Mouse (Mus musculus): Measurements from ENCODE around the gene Mindy4. TPM values are rescaled to one million over a fixed set of nuclear protein-coding genes. Genes with fewer than 3 reads are reported as not detected.
A peak's percentile ranks its signal among the peaks of the same experiment; 100 is the strongest.

Gene Mindy4
- polyA plus RNA-seq, 1 experiment from 2014 or later: 18.6 TPM

GRCm38 (mm10) chr6:55278520-55278919 lies 75.3 kb downstream of the Mindy4 start:
- no peak overlapping the region for H3K27ac ChIP-seq (ENCODE audit: low read length)
- H3K4me1 ChIP-seq (replicated peaks; ENCODE audit: control insufficient read depth, insufficient read depth, low read length): 0 out of 2 replicates have a peak, but pooled peaks cover 6% of the 10 kb centered on the region
- WGBS: 74% methylated on average over 4 of the region's 4 CpGs
- no peaks in the 10 kb centered on the region for H3K9me3 ChIP-seq (ENCODE audit: control insufficient read depth, low read length)
- no peak for ATAC-seq (ENCODE audit: low read depth)
- H3K9ac ChIP-seq (ENCODE audit: low read length): no peak overlapping the region
- no peak overlapping the region for H3K4me2 ChIP-seq (ENCODE audit: low read depth, low read length)
- H3K4me3 ChIP-seq (ENCODE audit: low read length): no peak overlapping the region
- no peaks in the 10 kb centered on the region for H3K27me3 ChIP-seq (ENCODE audit: control insufficient read depth, insufficient read depth, low read depth, low read length)
- peaks cover 2% of the 10 kb centered on the region; the same call in 1 of the 2 replicates for H3K36me3 ChIP-seq (ENCODE audit: control insufficient read depth, insufficient read depth, low read length)

GRCm38 (mm10) chr6:55280979-55281378 lies 77.8 kb downstream of the Mindy4 start:
- no peaks in the 10 kb centered on the region for H3K4me1 ChIP-seq (replicated peaks; ENCODE audit: control insufficient read depth, insufficient read depth, low read length)
- no peak overlapping the region for H3K27ac ChIP-seq (ENCODE audit: low read length)
- H3K9me3 ChIP-seq (ENCODE audit: control insufficient read depth, low read length): no peaks in the 10 kb centered on the region
- H3K27me3 ChIP-seq (ENCODE audit: control insufficient read depth, insufficient read depth, low read depth, low read length): no peaks in the 10 kb centered on the region
- WGBS: 80% methylated on average over 8 of the region's 8 CpGs
- no peak overlapping the region for H3K4me3 ChIP-seq (ENCODE audit: low read length)
- peaks cover 2% of the 10 kb centered on the region; the same call in 1 of the 2 replicates for H3K36me3 ChIP-seq (ENCODE audit: control insufficient read depth, insufficient read depth, low read length)
- H3K4me2 ChIP-seq (ENCODE audit: low read depth, low read length): no peak overlapping the region
- no peak for ATAC-seq (ENCODE audit: low read depth)
- no peak overlapping the region for H3K9ac ChIP-seq (ENCODE audit: low read length)

GRCm38 (mm10) chr6:55281687-55282086 lies 78.5 kb downstream of the Mindy4 start:
- Histone ChIP-seq H3K9ac (ENCODE audit: low read length) (no peak overlapping the region), H3K4me2 (ENCODE audit: low read depth, low read length) (no peak overlapping the region), H3K27ac (ENCODE audit: low read length) (no peak overlapping the region), H3K9me3 (ENCODE audit: control insufficient read depth, low read length) (no peaks in the 10 kb centered on the region), H3K4me3 (ENCODE audit: low read length) (no peak overlapping the region), H3K36me3 (ENCODE audit: control insufficient read depth, insufficient read depth, low read length) (peaks cover 2% of the 10 kb centered on the region; the same call in 1 of the 2 replicates), H3K27me3 (ENCODE audit: control insufficient read depth, insufficient read depth, low read depth, low read length) (no peaks in the 10 kb centered on the region), H3K4me1 (replicated peaks; ENCODE audit: control insufficient read depth, insufficient read depth, low read length) (no peaks in the 10 kb centered on the region)
- no peak for ATAC-seq (ENCODE audit: low read depth)
- 86% methylated on average over 7 of the region's 7 CpGs for WGBS

DNA sequence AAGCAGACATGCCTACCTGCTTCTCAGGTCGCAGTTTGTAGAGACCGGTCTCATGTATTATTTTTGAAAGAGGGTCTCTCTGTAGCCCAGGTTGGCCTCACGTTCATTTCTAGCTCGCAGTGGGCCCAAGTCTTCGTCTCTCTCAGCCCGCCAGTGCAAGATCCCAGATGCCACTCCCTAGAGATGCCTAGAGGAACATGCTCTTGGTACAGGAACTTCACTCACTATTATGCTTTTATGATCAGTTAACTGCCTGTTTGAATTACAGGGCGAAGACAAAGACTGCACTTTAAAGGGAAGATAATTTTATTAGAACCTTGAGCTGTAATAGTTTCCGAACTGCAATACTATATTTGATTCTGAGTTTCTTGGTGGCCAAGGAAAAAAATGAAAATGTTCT lies 79.2 kb downstream of the Mindy4 start:
- Histone ChIP-seq H3K4me1 (replicated peaks; ENCODE audit: control insufficient read depth, insufficient read depth, low read length) (no peaks in the 10 kb centered on the region), H3K4me2 (ENCODE audit: low read depth, low read length) (no peak overlapping the region), H3K27me3 (ENCODE audit: control insufficient read depth, insufficient read depth, low read depth, low read length) (no peaks in the 10 kb centered on the region), H3K36me3 (ENCODE audit: control insufficient read depth, insufficient read depth, low read length) (peaks cover 2% of the 10 kb centered on the region; the same call in 1 of the 2 replicates), H3K9ac (ENCODE audit: low read length) (no peak overlapping the region), H3K9me3 (ENCODE audit: control insufficient read depth, low read length) (no peaks in the 10 kb centered on the region), H3K27ac (ENCODE audit: low read length) (no peak overlapping the region), H3K4me3 (ENCODE audit: low read length) (no peak overlapping the region)
- WGBS: 95% methylated on average over 8 of the region's 8 CpGs
- no peak for ATAC-seq (ENCODE audit: low read depth)

GRCm38 (mm10) chr6:55285218-55285617 lies 82.0 kb downstream of the Mindy4 start:
- H3K4me3 ChIP-seq (ENCODE audit: low read length): no peak overlapping the region
- 64% methylated on average over 5 of the region's 5 CpGs for WGBS
- H3K9me3 ChIP-seq (ENCODE audit: control insufficient read depth, low read length): no peaks in the 10 kb centered on the region
- ATAC-seq (ENCODE audit: low read depth): no peak
- H3K4me1 ChIP-seq (replicated peaks; ENCODE audit: control insufficient read depth, insufficient read depth, low read length): no peaks in the 10 kb centered on the region
- no peaks in the 10 kb centered on the region for H3K27me3 ChIP-seq (ENCODE audit: control insufficient read depth, insufficient read depth, low read depth, low read length)
- peaks cover 2% of the 10 kb centered on the region; the same call in 1 of the 2 replicates for H3K36me3 ChIP-seq (ENCODE audit: control insufficient read depth, insufficient read depth, low read length)
- H3K27ac ChIP-seq (ENCODE audit: low read length): no peak overlapping the region
- no peak overlapping the region for H3K4me2 ChIP-seq (ENCODE audit: low read depth, low read length)
- no peak overlapping the region for H3K9ac ChIP-seq (ENCODE audit: low read length)

- Histone ChIP-seq H3K36me3 (ENCODE audit: control insufficient read depth, insufficient read depth, low read length) (no peaks in the 10 kb centered on the region), H3K4me2 (ENCODE audit: low read depth, low read length) (no peak overlapping the region), H3K27ac (ENCODE audit: low read length) (no peak overlapping the region), H3K4me3 (ENCODE audit: low read length) (no peak overlapping the region), H3K9ac (ENCODE audit: low read length) (no peak overlapping the region), H3K9me3 (ENCODE audit: control insufficient read depth, low read length) (no peaks in the 10 kb centered on the region), H3K27me3 (ENCODE audit: control insufficient read depth, insufficient read depth, low read depth, low read length) (no peaks in the 10 kb centered on the region), H3K4me1 (replicated peaks; ENCODE audit: control insufficient read depth, insufficient read depth, low read length) (no peaks in the 10 kb centered on the region)
- 73% methylated on average over 5 of the region's 5 CpGs for whole genome bisulfite sequencing
- ATAC-seq (ENCODE audit: low read depth): no peak
Measured at GRCm38 (mm10) chr6:55288007-55288602, 84.9 kb downstream of the Mindy4 start.

- Histone ChIP-seq H3K27me3 (ENCODE audit: control insufficient read depth, insufficient read depth, low read depth, low read length) (no peaks in the 10 kb centered on the region), H3K9me3 (ENCODE audit: control insufficient read depth, low read length) (no peaks in the 10 kb centered on the region), H3K4me1 (replicated peaks; ENCODE audit: control insufficient read depth, insufficient read depth, low read length) (no peaks in the 10 kb centered on the region), H3K36me3 (ENCODE audit: control insufficient read depth, insufficient read depth, low read length) (no peaks in the 10 kb centered on the region), H3K4me3 (ENCODE audit: low read length) (no peak overlapping the region), H3K9ac (ENCODE audit: low read length) (no peak overlapping the region), H3K27ac (ENCODE audit: low read length) (peak overlapping the region; percentile 45), H3K4me2 (ENCODE audit: low read depth, low read length) (no peak overlapping the region)
- ATAC-seq (ENCODE audit: low read depth): peak; percentile 74
- WGBS: 53% methylated on average over 19 of the region's 19 CpGs
Measured at GRCm38 (mm10) chr6:55294549-55295131, 91.5 kb downstream of the Mindy4 start.

DNA sequence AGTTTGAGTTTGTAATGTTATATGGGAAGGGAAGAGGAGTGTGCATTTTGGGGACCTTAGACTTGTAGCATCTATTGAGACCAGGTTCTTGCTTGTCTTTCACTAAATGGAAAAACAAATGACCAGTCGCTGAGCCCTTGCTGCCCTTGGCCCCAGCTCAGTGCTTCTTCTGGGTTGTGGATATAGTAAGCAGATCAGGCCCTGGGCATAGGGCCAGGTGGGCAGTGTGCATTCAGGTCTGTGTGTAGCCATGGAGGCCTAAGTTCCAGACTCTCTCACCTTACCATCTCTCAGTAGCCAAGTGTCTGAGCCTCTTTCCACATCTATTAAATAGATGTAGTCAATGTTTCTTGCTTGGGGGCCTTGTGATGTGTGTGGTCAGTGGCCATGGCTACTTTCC lies 92.1 kb downstream of the Mindy4 start:
- H3K27ac ChIP-seq (ENCODE audit: low read length): no peak overlapping the region
- 75% methylated on average over 1 of the region's 1 CpGs for WGBS
- no peak overlapping the region for H3K9ac ChIP-seq (ENCODE audit: low read length)
- no peak overlapping the region for H3K4me3 ChIP-seq (ENCODE audit: low read length)
- no peaks in the 10 kb centered on the region for H3K9me3 ChIP-seq (ENCODE audit: control insufficient read depth, low read length)
- no peaks in the 10 kb centered on the region for H3K36me3 ChIP-seq (ENCODE audit: control insufficient read depth, insufficient read depth, low read length)
- no peaks in the 10 kb centered on the region for H3K4me1 ChIP-seq (replicated peaks; ENCODE audit: control insufficient read depth, insufficient read depth, low read length)
- no peak for ATAC-seq (ENCODE audit: low read depth)
- H3K27me3 ChIP-seq (ENCODE audit: control insufficient read depth, insufficient read depth, low read depth, low read length): no peaks in the 10 kb centered on the region
- H3K4me2 ChIP-seq (ENCODE audit: low read depth, low read length): no peak overlapping the region

- Histone ChIP-seq H3K4me1 (replicated peaks; ENCODE audit: control insufficient read depth, insufficient read depth, low read length) (no peaks in the 10 kb centered on the region), H3K27me3 (ENCODE audit: control insufficient read depth, insufficient read depth, low read depth, low read length) (no peaks in the 10 kb centered on the region), H3K36me3 (ENCODE audit: control insufficient read depth, insufficient read depth, low read length) (no peaks in the 10 kb centered on the region), H3K4me2 (ENCODE audit: low read depth, low read length) (no peak overlapping the region), H3K9me3 (ENCODE audit: control insufficient read depth, low read length) (no peaks in the 10 kb centered on the region), H3K27ac (ENCODE audit: low read length) (no peak overlapping the region), H3K9ac (ENCODE audit: low read length) (no peak overlapping the region), H3K4me3 (ENCODE audit: low read length) (no peak overlapping the region)
- WGBS: 82% methylated on average over 8 of the region's 8 CpGs
- ATAC-seq (ENCODE audit: low read depth): no peak
Measured at GRCm38 (mm10) chr6:55299482-55299881, 96.3 kb downstream of the Mindy4 start.
